Mouse (Mus musculus): ENCODE data around the gene Cacna1d. TPM values are rescaled to one million over a fixed set of nuclear protein-coding genes. Genes with fewer than 3 reads are reported as not detected.

Gene Cacna1d
- polyA plus RNA-seq, 1 experiment from 2014 or later = 11.5 TPM

DNA sequence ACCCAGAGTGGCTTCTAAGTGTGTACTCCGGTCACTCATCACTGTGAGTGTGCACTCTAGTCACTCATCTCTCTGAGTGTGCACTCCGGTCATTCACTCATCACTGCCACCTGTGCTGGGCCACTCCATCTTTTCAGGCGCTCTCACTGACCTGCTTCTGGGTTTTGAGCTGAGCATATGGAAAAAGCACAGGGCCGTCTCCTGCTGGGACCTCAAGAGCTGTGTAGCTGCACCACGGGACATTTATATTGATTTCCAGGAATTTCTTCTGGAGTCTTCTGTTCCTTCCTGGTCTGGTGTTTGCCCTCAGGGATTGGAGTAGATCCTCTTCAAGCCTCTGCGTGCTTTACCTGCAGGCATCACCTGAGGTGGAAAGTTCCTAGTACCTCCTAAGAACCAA is 269.2 kb downstream of the Cacna1d start:
- Histone ChIP-seq H3K27me3 (replicated peaks) (no peaks in the 10 kb centered on the region), H3K4me3 (replicated peaks) (no peak overlapping the region), H3K9me3 (replicated peaks) (no peaks in the 10 kb centered on the region), H3K4me2 (no peak overlapping the region), H3K27ac (replicated peaks) (no peak overlapping the region), H3K36me3 (peaks cover 2% of the 10 kb centered on the region; the same call in 1 of the 2 replicates), H3K4me1 (no peaks in the 10 kb centered on the region), H3K9ac (replicated peaks) (no peak overlapping the region)
- no peak for ATAC-seq (ENCODE audit: low FRiP score)
- 93% methylated on average over 6 of the region's 6 CpGs for WGBS

DNA sequence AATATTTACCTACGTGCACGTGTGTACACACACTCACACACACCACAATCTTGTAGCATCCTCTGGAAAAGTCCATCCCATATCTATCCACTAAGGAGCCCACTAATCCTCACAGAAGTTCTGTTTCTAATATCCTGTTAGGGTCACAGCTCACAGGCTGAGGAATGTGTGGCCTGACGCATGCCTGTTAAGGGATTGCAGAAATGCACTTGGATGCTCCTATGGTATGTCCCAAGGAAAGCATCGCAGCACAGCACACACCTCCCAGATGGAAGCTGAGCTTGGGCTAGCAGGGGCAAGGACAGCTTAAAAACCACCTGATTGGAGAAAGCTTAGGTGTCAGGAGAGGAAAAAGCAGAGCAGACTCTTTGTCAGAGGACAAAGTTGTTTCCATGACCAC is 271.4 kb downstream of the Cacna1d start:
- no peak overlapping the region for H3K9ac ChIP-seq (replicated peaks)
- H3K27me3 ChIP-seq (replicated peaks) = no peaks in the 10 kb centered on the region
- H3K4me3 ChIP-seq (replicated peaks) = no peak overlapping the region
- 92% methylated on average over 4 of the region's 4 CpGs for WGBS
- ATAC-seq (ENCODE audit: low FRiP score) = no peak
- H3K4me2 ChIP-seq = no peak overlapping the region
- no peaks in the 10 kb centered on the region for H3K4me1 ChIP-seq
- H3K27ac ChIP-seq (replicated peaks) = no peak overlapping the region
- H3K36me3 ChIP-seq = peaks cover 2% of the 10 kb centered on the region; the same call in 1 of the 2 replicates
- H3K9me3 ChIP-seq (replicated peaks) = no peaks in the 10 kb centered on the region

DNA sequence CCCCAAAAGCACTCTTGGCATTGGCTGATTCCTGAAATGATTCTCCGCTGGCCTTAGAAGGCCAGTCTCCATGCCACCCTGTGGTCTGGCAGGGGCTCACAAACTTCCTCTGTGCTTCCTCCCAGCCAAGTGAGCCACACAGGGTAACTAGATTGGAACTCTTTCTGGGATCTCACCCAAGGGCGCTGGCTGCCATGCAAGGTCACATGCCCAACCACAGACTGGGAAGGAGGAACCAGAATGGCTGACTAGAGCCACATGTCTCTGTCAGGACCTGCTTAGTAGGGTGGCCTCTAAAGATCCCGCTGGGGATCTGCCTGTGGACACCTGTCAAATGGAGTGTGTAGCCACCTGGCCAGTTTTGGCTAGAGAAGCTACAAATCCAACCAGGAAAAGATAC is 273.1 kb downstream of the Cacna1d start:
- 95% methylated on average over 3 of the region's 3 CpGs for WGBS
- Histone ChIP-seq H3K36me3 (peaks cover 2% of the 10 kb centered on the region; the same call in 1 of the 2 replicates), H3K9ac (replicated peaks) (no peak overlapping the region), H3K4me1 (no peaks in the 10 kb centered on the region), H3K27ac (replicated peaks) (no peak overlapping the region), H3K4me2 (no peak overlapping the region), H3K4me3 (replicated peaks) (no peak overlapping the region), H3K27me3 (replicated peaks) (no peaks in the 10 kb centered on the region), H3K9me3 (replicated peaks) (no peaks in the 10 kb centered on the region)
- ATAC-seq (ENCODE audit: low FRiP score) = no peak

DNA sequence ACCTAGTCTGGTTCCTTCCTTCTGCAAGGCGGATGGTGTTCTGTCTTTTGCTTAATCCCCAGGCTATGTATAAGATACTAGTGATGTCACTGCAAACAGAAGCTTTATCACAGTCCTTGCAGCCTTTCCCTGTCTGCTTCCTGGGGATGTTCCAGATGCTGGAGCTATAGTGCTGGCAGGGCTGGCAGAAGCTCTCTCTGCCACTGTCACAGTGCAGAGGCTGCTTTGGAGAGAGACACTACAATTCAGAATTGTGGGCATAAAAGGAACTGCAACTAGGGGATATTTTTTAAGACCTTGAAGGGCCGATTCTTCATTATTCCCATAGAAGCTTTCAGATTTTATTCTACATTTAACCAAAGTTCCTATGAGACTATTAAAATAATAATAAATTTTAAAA is 274.1 kb downstream of the Cacna1d start:
- no peak overlapping the region for H3K4me2 ChIP-seq
- no peaks in the 10 kb centered on the region for H3K9me3 ChIP-seq (replicated peaks)
- no peak for ATAC-seq (ENCODE audit: low FRiP score)
- no peak overlapping the region for H3K9ac ChIP-seq (replicated peaks)
- no peaks in the 10 kb centered on the region for H3K4me1 ChIP-seq
- H3K27ac ChIP-seq (replicated peaks) = no peak overlapping the region; the same call in 1 of the 2 replicates
- H3K4me3 ChIP-seq (replicated peaks) = no peak overlapping the region
- H3K36me3 ChIP-seq = peaks cover 2% of the 10 kb centered on the region; the same call in 1 of the 2 replicates
- H3K27me3 ChIP-seq (replicated peaks) = no peaks in the 10 kb centered on the region
- WGBS = 72% methylated on average over 2 of the region's 2 CpGs

DNA sequence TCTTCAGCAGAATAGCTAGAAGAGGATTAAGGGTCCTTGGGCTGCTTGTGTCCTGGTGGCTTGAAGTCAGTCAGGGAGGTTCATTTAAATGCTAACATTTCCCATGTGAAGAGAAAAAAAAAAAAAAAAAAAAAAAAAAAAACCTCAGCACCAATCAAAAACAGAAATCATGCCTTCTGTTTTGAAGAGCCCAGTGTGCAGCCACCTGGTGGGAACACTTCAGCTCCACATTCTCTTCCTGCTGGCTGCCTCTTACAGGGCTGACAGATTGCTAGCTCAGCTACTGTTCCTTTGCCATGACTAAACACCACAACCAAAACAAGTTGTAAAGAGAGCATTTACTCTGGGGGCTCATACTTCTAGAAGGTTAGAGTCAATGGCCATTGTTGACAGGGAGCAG is 283.1 kb downstream of the Cacna1d start:
- no peak for ATAC-seq (ENCODE audit: low FRiP score)
- Histone ChIP-seq H3K4me3 (replicated peaks) (no peak overlapping the region), H3K36me3 (no peaks in the 10 kb centered on the region), H3K9ac (replicated peaks) (no peak overlapping the region), H3K4me2 (no peak overlapping the region), H3K9me3 (replicated peaks) (no peaks in the 10 kb centered on the region), H3K4me1 (no peaks in the 10 kb centered on the region), H3K27ac (replicated peaks) (no peak overlapping the region), H3K27me3 (replicated peaks) (no peaks in the 10 kb centered on the region)

DNA sequence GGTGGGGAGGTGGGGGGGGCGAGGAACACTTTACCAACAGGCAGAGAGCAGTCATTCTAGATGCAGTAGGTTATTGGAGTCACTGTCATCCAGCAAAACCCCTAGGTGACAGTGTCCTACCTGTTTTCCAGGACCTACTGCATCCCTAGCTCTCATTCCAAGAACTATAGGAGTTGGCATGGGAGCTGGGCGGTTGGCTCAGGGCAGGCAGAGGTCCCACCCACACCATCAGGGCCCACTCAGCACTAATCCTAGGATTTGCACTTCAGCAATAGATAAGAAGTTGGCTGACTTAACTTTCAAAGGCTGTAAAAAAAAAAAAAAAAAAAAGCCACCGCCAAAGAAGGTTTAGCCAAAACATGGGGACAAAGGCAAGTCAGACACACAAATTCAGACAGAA is 285.4 kb downstream of the Cacna1d start:
- Histone ChIP-seq H3K27ac (replicated peaks) (no peak overlapping the region), H3K27me3 (replicated peaks) (no peaks in the 10 kb centered on the region), H3K4me2 (no peak overlapping the region), H3K36me3 (no peaks in the 10 kb centered on the region), H3K9ac (replicated peaks) (no peak overlapping the region), H3K4me1 (no peaks in the 10 kb centered on the region), H3K4me3 (replicated peaks) (no peak overlapping the region), H3K9me3 (replicated peaks) (no peaks in the 10 kb centered on the region)
- WGBS = 61% methylated on average over 3 of the region's 3 CpGs
- ATAC-seq (ENCODE audit: low FRiP score) = no peak

DNA sequence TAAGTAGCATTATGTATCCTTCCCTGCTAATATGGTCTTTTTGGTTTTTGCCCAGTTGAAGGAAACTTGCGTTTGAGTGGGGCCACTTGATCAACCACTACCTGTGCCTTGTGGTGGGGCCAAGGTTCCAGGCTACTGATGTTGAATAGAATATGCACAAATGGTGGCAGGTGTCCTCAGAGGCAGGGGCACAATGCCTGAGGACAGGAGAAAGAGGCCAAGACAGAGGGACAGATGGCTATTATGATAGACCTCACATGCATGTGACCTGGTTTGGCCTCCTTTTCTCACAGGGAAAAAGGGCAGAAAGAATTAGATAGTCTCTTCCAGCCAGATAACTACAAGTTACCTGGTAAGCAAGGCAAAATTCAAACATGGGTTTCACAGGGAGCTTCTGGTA is 286.7 kb downstream of the Cacna1d start:
- H3K27me3 ChIP-seq (replicated peaks) = no peaks in the 10 kb centered on the region
- WGBS = 93% methylated on average over 1 of the region's 1 CpGs
- no peak overlapping the region for H3K4me2 ChIP-seq
- no peak overlapping the region for H3K9ac ChIP-seq (replicated peaks)
- ATAC-seq (ENCODE audit: low FRiP score) = no peak
- H3K4me3 ChIP-seq (replicated peaks) = no peak overlapping the region
- no peaks in the 10 kb centered on the region for H3K9me3 ChIP-seq (replicated peaks)
- H3K36me3 ChIP-seq = no peaks in the 10 kb centered on the region
- H3K27ac ChIP-seq (replicated peaks) = no peak overlapping the region
- no peaks in the 10 kb centered on the region for H3K4me1 ChIP-seq

DNA sequence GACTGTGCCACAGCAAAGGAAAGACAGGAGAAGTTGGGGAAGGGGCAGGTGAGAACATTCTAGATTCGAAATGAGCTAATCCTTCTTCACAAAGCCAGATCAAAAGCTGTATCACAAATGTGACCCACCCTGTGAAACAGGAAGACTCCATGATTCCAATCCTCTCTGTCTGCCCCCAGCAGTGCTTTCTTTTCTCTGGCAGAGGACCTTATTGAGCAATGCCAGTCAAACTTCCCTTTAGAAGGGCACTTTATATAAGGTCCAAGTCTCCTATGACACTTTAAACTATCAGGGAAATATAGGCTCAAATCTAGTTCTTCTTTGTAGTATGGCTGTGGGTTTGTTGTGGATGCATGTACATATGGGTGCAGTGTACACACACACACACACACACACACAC is 290.9 kb downstream of the Cacna1d start:
- Histone ChIP-seq H3K9ac (replicated peaks) (no peak overlapping the region), H3K36me3 (no peaks in the 10 kb centered on the region), H3K4me3 (replicated peaks) (no peak overlapping the region), H3K27me3 (replicated peaks) (no peaks in the 10 kb centered on the region), H3K4me2 (no peak overlapping the region), H3K27ac (replicated peaks) (no peak overlapping the region), H3K9me3 (replicated peaks) (no peaks in the 10 kb centered on the region), H3K4me1 (peaks cover 17% of the 10 kb centered on the region)
- ATAC-seq (ENCODE audit: low FRiP score) = no peak
- WGBS = 84% methylated on average over 1 of the region's 1 CpGs

DNA sequence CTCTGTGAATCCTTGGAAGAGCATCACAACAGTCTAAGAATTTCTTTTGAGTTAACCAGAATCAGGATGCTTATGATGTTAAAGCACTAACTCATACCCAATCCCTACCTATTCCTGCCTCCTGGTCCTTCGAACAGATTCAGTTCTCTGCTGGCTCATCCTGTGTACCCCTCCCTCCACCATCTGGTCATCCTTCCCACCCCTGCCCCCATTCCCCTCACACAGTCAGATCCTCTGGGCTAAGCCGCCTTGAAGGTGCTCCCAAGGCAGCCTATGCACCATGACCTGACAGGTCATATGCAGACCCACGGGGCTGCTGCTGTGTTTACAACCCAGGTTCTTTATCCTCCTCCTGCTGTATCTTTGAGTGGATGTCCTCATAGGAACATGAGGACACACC is 292.4 kb downstream of the Cacna1d start:
- H3K9me3 ChIP-seq (replicated peaks) = no peaks in the 10 kb centered on the region
- H3K4me1 ChIP-seq = peaks cover 17% of the 10 kb centered on the region
- 82% methylated on average over 3 of the region's 3 CpGs for WGBS
- H3K36me3 ChIP-seq = no peaks in the 10 kb centered on the region
- H3K9ac ChIP-seq (replicated peaks) = no peak overlapping the region
- H3K27ac ChIP-seq (replicated peaks) = no peak overlapping the region
- H3K4me3 ChIP-seq (replicated peaks) = no peak overlapping the region
- no peak overlapping the region for H3K4me2 ChIP-seq
- no peak for ATAC-seq (ENCODE audit: low FRiP score)
- no peaks in the 10 kb centered on the region for H3K27me3 ChIP-seq (replicated peaks)

DNA sequence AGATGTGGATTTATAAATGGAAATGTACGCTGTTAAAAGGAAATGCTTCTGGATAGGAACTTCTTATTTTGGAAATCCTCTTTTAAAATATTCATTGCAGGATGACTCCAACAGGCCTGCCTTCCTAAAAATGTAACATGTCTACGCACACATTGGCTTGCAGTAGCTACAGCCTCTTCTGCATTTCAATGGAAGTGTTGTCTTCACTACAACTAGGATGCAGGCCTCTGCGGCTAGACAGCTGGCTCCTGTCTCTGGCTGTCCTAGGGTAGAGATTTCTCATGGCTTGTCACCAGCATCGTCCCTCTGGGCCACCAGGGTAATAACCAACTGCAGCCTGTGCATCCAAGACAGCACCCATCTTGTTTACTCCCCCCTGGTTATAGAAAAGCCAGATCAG is 293.1 kb downstream of the Cacna1d start:
- Histone ChIP-seq H3K4me2 (no peak overlapping the region), H3K4me3 (replicated peaks) (no peak overlapping the region), H3K4me1 (peaks cover 17% of the 10 kb centered on the region), H3K27ac (replicated peaks) (no peak overlapping the region), H3K9ac (replicated peaks) (no peak overlapping the region), H3K27me3 (replicated peaks) (no peaks in the 10 kb centered on the region), H3K9me3 (replicated peaks) (no peaks in the 10 kb centered on the region), H3K36me3 (no peaks in the 10 kb centered on the region)
- no peak for ATAC-seq (ENCODE audit: low FRiP score)
- WGBS = 83% methylated on average over 4 of the region's 4 CpGs

DNA sequence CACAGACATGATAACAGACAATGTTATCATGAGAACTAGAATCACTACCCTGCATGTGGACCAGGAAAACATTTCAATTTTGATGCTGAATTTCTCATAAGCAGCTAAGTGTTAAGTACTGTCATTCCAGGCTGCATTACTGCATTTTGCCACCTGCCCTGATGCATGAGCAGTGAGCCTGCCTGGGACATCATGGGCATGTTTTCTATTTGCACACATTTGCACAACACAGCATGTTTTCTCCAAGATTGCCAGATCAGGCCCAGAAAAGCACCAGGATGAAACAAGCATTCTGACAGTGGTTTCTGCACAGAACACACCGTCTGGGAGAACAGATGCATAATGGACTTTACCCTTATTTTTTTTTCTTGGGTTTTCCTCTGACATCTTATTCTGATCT is 294.3 kb downstream of the Cacna1d start:
- 67% methylated on average over 1 of the region's 1 CpGs for WGBS
- Histone ChIP-seq H3K4me3 (replicated peaks) (no peak overlapping the region), H3K4me2 (no peak overlapping the region), H3K36me3 (no peaks in the 10 kb centered on the region), H3K9ac (replicated peaks) (no peak overlapping the region), H3K4me1 (peaks cover 17% of the 10 kb centered on the region), H3K27me3 (replicated peaks) (no peaks in the 10 kb centered on the region), H3K27ac (replicated peaks) (no peak overlapping the region), H3K9me3 (replicated peaks) (no peaks in the 10 kb centered on the region)
- no peak for ATAC-seq (ENCODE audit: low FRiP score)

DNA sequence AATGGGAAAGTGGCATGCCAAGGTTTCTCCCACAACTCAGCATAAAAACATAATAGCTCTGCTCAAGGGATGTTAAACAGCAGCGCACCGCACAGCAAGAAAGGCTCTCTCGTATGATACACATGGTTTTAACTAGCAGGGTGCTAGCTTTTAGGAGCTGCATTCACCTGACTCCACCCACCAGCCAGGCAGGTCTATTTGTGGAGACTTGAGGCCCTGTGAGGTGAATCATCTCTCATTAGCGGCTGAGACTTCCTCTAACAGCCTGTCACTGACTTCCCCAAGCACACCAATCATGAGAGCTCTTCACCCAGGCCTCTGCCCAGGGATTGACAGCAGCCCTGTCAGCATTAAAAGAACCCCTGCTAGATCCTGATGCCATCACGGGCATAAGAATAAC is 295.0 kb downstream of the Cacna1d start:
- ATAC-seq (ENCODE audit: low FRiP score) = no peak
- 39% methylated on average over 5 of the region's 5 CpGs for WGBS

More for the DNA sequence above, 295.0 kb downstream of the Cacna1d start:
- H3K4me2 ChIP-seq = no peak overlapping the region
- H3K9me3 ChIP-seq (replicated peaks) = no peaks in the 10 kb centered on the region
- H3K36me3 ChIP-seq = no peaks in the 10 kb centered on the region
- peaks cover 17% of the 10 kb centered on the region for H3K4me1 ChIP-seq
- no peak overlapping the region for H3K9ac ChIP-seq (replicated peaks)
- no peak overlapping the region for H3K4me3 ChIP-seq (replicated peaks)
- peak overlapping the region; percentile 51 for H3K27ac ChIP-seq (replicated peaks)
- H3K27me3 ChIP-seq (replicated peaks) = no peaks in the 10 kb centered on the region
